Mouse (Mus musculus): ENCODE results near the gene Pgls.

The Pgls gene

GRCm38 (mm10) chr8:71598841-71599240 is 6.9 kb downstream of the Pgls start:
- no peak for DNase-seq

GRCm38 (mm10) chr8:71601939-71602665 is 10.1 kb downstream of the Pgls start:
- peak; percentile 33 for DNase-seq

- peak; percentile 44 for DNase-seq
These were observed 10.8 kb downstream of the Pgls start for GRCm38 (mm10) chr8:71602666-71603334.

- DNase-seq: no peak
These were observed 12.0 kb downstream of the Pgls start for GRCm38 (mm10) chr8:71604021-71604420.

- DNase-seq: peak; percentile 87
These were observed 19.1 kb downstream of the Pgls start, which contains the start of gene Colgalt1 for GRCm38 (mm10) chr8:71610822-71611651. Gene Colgalt1, plus strand, starts transcription at chr8:71610998.

- DNase-seq: no peak
These were observed 20.2 kb downstream of the Pgls start for GRCm38 (mm10) chr8:71612141-71612540.

GRCm38 (mm10) chr8:71613418-71613817 is 21.4 kb downstream of the Pgls start:
- no peak for DNase-seq

- DNase-seq: no peak
These were observed 27.8 kb downstream of the Pgls start for GRCm38 (mm10) chr8:71619786-71620185.

GRCm38 (mm10) chr8:71625088-71625487 is 33.1 kb downstream of the Pgls start:
- DNase-seq: no peak

- DNase-seq: no peak
These were observed 34.8 kb downstream of the Pgls start for GRCm38 (mm10) chr8:71626753-71627152.

GRCm38 (mm10) chr8:71627265-71628099 is 35.5 kb downstream of the Pgls start:
- DNase-seq: no peak

GRCm38 (mm10) chr8:71628396-71629095 is 36.6 kb downstream of the Pgls start:
- peak; percentile 41 for DNase-seq

- DNase-seq: peak; percentile 91
These were observed 37.2 kb downstream of the Pgls start for GRCm38 (mm10) chr8:71629096-71629697.

GRCm38 (mm10) chr8:71629781-71630212 is 37.8 kb downstream of the Pgls start:
- peak; percentile 48 for DNase-seq

- no peak for DNase-seq
These were observed 38.8 kb downstream of the Pgls start for GRCm38 (mm10) chr8:71630761-71631160.

GRCm38 (mm10) chr8:71631897-71632296 is 39.9 kb downstream of the Pgls start:
- DNase-seq: no peak

GRCm38 (mm10) chr8:71633164-71633563 is 41.2 kb downstream of the Pgls start:
- DNase-seq: no peak

- DNase-seq: no peak
These were observed 42.1 kb downstream of the Pgls start for GRCm38 (mm10) chr8:71633981-71634667.

GRCm38 (mm10) chr8:71637149-71638095 is 45.4 kb downstream of the Pgls start:
- DNase-seq: no peak

- no peak for DNase-seq
These were observed 46.3 kb downstream of the Pgls start for GRCm38 (mm10) chr8:71638321-71638720.
